Mouse (Mus musculus) E14TG2a.4 (cell line): Measurements from ENCODE around the gene Ccdc54.

Source experiments
- H3K27me3 ChIP-seq: 2 replicates; pipeline ENCODE4 v1.6.1; 2014; ENCODE audit warnings: low read length, control low read depth; ENCODE audit not compliant: insufficient read depth
- H3K36me3 ChIP-seq: 2 replicates; pipeline ENCODE4 v1.6.1; 2014; ENCODE audit warnings: low read length, control low read depth; ENCODE audit not compliant: insufficient read depth
- H3K4me1 ChIP-seq: replicated peaks from 2 replicates; pipeline ENCODE4 v1.6.1; 2014; ENCODE audit warnings: low read depth, low read length, control low read depth
- H3K4me3 ChIP-seq: replicated peaks from 2 replicates; pipeline ENCODE4 v1.5.1; 2014; ENCODE audit warnings: mild to moderate bottlenecking, low read length
- H3K9me3 ChIP-seq: 2 replicates; pipeline ENCODE4 v1.6.1; 2014; ENCODE audit warnings: low read length, control low read depth
- CTCF ChIP-seq: conservative IDR thresholded peaks from 2 replicates; pipeline ENCODE4 v1.5.1; 2014; ENCODE audit warnings: low read length
- NANOG ChIP-seq: IDR thresholded peaks from 2 replicates; pipeline ENCODE4 v1.6.1; 2014; ENCODE audit warnings: borderline replicate concordance, low read length, mixed read lengths
- POU5F1 ChIP-seq: IDR thresholded peaks from 2 replicates; pipeline ENCODE4 v1.6.1; 2014; ENCODE audit warnings: low read length, borderline replicate concordance

Gene Ccdc54

GRCm38 (mm10) chr16:50591054-50591453 is at the start of gene Ccdc54:
Gene Ccdc54 (minus strand): TSS chr16:50591154.
- no peaks in the 10 kb centered on the region for H3K36me3 ChIP-seq
- no peaks in the 10 kb centered on the region for H3K27me3 ChIP-seq
- no peaks in the 10 kb centered on the region for H3K4me1 ChIP-seq
- H3K9me3 ChIP-seq, result no peaks in the 10 kb centered on the region
- no peak within 1 kb of the TSS for H3K4me3 ChIP-seq
- TF ChIP-seq CTCF (no peak), POU5F1 (no peak), NANOG (no peak)

GRCm38 (mm10) chr16:50632585-50632984 is 41.6 kb upstream of the Ccdc54 start:
- Histone ChIP-seq H3K4me1 (no peaks in the 10 kb centered on the region), H3K36me3 (no peaks in the 10 kb centered on the region), H3K4me3 (no peak overlapping the region), H3K27me3 (no peaks in the 10 kb centered on the region), H3K9me3 (no peaks in the 10 kb centered on the region)
- no peak for TF ChIP-seq CTCF
- TF ChIP-seq NANOG, result no peak
- TF ChIP-seq POU5F1, result no peak

DNA sequence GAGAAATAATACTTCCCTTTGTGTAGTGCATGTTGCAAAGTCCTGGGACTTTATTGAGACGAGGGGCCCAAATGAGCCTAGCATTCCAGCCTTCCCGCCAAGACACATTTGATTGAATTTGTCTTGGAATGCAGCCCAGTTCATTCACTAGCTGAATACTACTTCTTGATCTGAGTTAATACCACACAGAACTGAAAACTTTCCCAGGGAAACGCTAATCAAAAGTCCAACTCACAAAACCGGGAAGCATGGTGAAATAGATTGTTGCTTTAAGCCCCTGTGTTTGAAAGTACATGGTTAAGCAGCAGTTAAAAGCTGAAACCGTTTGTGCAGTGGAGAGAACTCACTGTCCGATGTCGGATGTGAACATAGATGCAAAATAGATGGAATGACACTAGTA is 24.6 kb upstream of the Ccdc54 start:
- no peaks in the 10 kb centered on the region for H3K9me3 ChIP-seq
- TF ChIP-seq POU5F1, result no peak
- no peak for TF ChIP-seq CTCF
- TF ChIP-seq NANOG, result no peak
- H3K36me3 ChIP-seq, result no peaks in the 10 kb centered on the region
- no peak overlapping the region for H3K4me3 ChIP-seq
- H3K4me1 ChIP-seq, result no peaks in the 10 kb centered on the region
- no peaks in the 10 kb centered on the region for H3K27me3 ChIP-seq

GRCm38 (mm10) chr16:50612944-50613343 is 22.0 kb upstream of the Ccdc54 start:
- H3K36me3 ChIP-seq, result no peaks in the 10 kb centered on the region
- no peaks in the 10 kb centered on the region for H3K9me3 ChIP-seq
- H3K27me3 ChIP-seq, result no peaks in the 10 kb centered on the region
- TF ChIP-seq NANOG, result no peak
- no peak for TF ChIP-seq POU5F1
- no peak for TF ChIP-seq CTCF
- H3K4me1 ChIP-seq, result no peaks in the 10 kb centered on the region
- H3K4me3 ChIP-seq, result no peak overlapping the region

DNA sequence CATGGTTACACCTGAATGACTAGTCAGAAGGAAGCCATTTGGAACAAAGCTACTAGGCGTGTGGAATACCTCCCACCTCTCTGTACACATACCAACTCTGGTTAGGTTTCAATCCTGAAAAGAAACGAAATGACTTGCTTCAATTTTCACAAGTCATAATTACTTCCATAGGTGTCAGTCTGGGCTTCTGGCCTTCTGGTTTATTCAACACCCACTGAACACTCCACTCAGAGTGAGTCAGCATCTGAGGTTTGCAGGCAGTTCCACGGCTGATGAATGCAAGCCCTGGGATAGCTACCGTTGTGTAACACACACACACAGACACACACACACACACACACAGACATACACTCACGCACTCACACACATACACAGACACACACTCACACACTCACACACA is 19.6 kb upstream of the Ccdc54 start:
- Histone ChIP-seq H3K27me3 (no peaks in the 10 kb centered on the region), H3K36me3 (no peaks in the 10 kb centered on the region), H3K4me3 (no peak overlapping the region), H3K9me3 (no peaks in the 10 kb centered on the region), H3K4me1 (no peaks in the 10 kb centered on the region)
- no peak for TF ChIP-seq CTCF
- TF ChIP-seq POU5F1, result no peak
- TF ChIP-seq NANOG, result no peak

GRCm38 (mm10) chr16:50607776-50608562 is 17.0 kb upstream of the Ccdc54 start:
- no peaks in the 10 kb centered on the region for H3K36me3 ChIP-seq

DNA sequence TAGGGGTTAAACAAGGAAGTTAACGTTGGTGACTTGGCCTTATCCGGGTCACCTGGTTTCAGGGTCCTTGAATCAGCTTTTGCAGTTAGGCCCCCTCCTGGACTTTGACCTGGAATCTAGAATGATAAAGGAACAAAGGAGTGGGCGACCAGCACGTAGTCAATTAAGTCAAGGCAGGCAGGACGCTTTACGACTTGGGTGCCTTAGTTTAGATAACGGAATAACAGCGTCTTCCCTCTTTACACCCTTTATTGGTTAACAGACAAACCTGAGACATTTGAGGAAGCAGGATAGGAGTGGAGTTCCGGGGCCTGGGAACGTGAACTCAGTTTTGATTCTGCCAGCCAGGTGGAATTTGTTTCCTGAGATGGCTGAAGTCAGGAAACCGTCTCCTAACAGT is 13.9 kb upstream of the Ccdc54 start:
- Histone ChIP-seq H3K4me3 (no peak overlapping the region), H3K4me1 (no peaks in the 10 kb centered on the region), H3K27me3 (no peaks in the 10 kb centered on the region), H3K36me3 (no peaks in the 10 kb centered on the region), H3K9me3 (no peaks in the 10 kb centered on the region)
- TF ChIP-seq POU5F1, result no peak
- TF ChIP-seq CTCF, result no peak
- no peak for TF ChIP-seq NANOG

More at GRCm38 (mm10) chr16:50607776-50608562, 17.0 kb upstream of the Ccdc54 start:
- no peaks in the 10 kb centered on the region for H3K9me3 ChIP-seq
- TF ChIP-seq NANOG (no peak), CTCF (no peak), POU5F1 (no peak)
- H3K4me3 ChIP-seq, result no peak overlapping the region
- no peaks in the 10 kb centered on the region for H3K4me1 ChIP-seq
- H3K27me3 ChIP-seq, result no peaks in the 10 kb centered on the region

DNA sequence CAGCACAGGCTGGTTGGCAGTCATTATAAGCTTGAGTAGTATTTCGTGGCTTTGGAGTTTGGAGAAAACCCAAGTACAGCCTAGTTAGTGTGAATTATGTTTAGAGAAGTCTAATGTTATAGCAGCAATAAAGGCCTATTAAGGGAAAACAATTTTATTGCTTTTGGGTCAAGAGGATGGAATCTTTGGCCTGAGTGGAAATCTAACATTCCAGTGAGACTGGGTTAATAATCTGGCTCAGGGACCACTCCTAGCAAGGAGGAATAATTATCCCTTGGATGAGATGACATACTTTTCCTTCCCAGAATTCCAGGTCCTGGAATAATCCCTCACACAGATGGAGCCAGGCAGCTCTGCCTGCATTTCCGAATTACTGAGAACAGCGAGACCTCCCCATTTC is 11.0 kb upstream of the Ccdc54 start:
- Histone ChIP-seq H3K27me3 (no peaks in the 10 kb centered on the region), H3K4me3 (no peak overlapping the region), H3K9me3 (no peaks in the 10 kb centered on the region), H3K4me1 (no peaks in the 10 kb centered on the region), H3K36me3 (no peaks in the 10 kb centered on the region)
- TF ChIP-seq NANOG (no peak), POU5F1 (no peak), CTCF (no peak)

DNA sequence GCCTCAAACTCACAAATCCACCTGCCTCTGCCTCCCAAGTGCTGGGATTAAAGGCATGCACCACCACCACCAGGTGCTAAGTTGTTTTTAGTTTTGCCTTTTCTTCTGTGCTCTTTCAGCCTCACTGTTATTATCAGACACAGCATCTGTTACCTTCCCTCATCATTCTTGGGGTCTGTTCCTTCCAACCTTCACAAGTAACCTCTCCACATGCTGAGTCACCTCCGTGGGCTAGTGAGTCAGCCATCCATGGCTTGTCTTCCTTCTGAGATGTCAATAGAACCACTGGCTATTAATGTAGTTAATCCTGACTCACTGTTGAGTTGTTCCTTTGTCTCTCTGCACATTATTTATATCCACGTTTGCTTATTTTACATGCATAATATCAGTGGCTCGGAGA is 9.7 kb upstream of the Ccdc54 start:
- no peak overlapping the region for H3K4me3 ChIP-seq
- TF ChIP-seq POU5F1 (no peak), CTCF (no peak), NANOG (no peak)
- no peaks in the 10 kb centered on the region for H3K36me3 ChIP-seq
- no peaks in the 10 kb centered on the region for H3K27me3 ChIP-seq
- no peaks in the 10 kb centered on the region for H3K9me3 ChIP-seq
- no peaks in the 10 kb centered on the region for H3K4me1 ChIP-seq
